Mouse (Mus musculus) hindbrain, embryonic 10.5 days (tissue): ENCODE data around the gene Spg20. TPM values are rescaled to one million over a fixed set of nuclear protein-coding genes. Genes with fewer than 3 reads are reported as not detected.

Experiments
- DNase-seq: peaks from one replicate; pipeline ENCODE4 v3.0.0-alpha.2; 2017; ENCODE audit warnings: low spot score
- H3K27ac ChIP-seq: fragments of 300-500 bp; sonication (generic); 2 replicates; pipeline ENCODE4 v1.5.1; 2016; ENCODE audit warnings: mild to moderate bottlenecking, moderate library complexity
- H3K27me3 ChIP-seq: fragments of 300-500 bp; sonication (generic); 2 replicates; pipeline ENCODE4 v1.6.1; 2016; ENCODE audit warnings: mild to moderate bottlenecking; ENCODE audit not compliant: poor library complexity, insufficient read depth, severe bottlenecking
- H3K36me3 ChIP-seq: fragments of 300-500 bp; sonication (generic); 2 replicates; pipeline ENCODE4 v1.6.1; 2016; ENCODE audit warnings: mild to moderate bottlenecking, moderate library complexity
- H3K4me1 ChIP-seq: fragments of 300-500 bp; sonication (generic); replicated peaks from 2 replicates; pipeline ENCODE4 v1.6.1; 2016; ENCODE audit warnings: mild to moderate bottlenecking
- H3K4me3 ChIP-seq: fragments of 300-500 bp; sonication (generic); 2 replicates; pipeline ENCODE4 v1.5.1; 2016; ENCODE audit warnings: mild to moderate bottlenecking, moderate library complexity
- H3K9me3 ChIP-seq: fragments of 300-500 bp; sonication (generic); 2 replicates; pipeline ENCODE4 v1.6.1; 2016; ENCODE audit warnings: mild to moderate bottlenecking, moderate library complexity
- WGBS: fragments of 180-500 bp; shearing (Covaris S2); methylation state at CpG from one replicate; pipeline ENCODE4 v1.1.7; 2016; 5-methylcytosine and 5-hydroxymethylcytosine counted together
- polyA plus RNA-seq: library from polyadenylated mRNA; unstranded; fragments of >200 nt; fragmentation: Nextera tagmentation; extraction: Ambion mirVana; gene quantifications from 2 replicates; pipeline ENCODE4 v1.2.1, GENCODE M21; 2016

Spg20 gene
- polyA plus RNA-seq, 1 experiment from 2014 or later, result 41.5 TPM

- Histone ChIP-seq H3K27me3 (no peaks in the 10 kb centered on the region), H3K36me3 (no peaks in the 10 kb centered on the region), H3K9me3 (no peaks in the 10 kb centered on the region), H3K4me3 (no peak overlapping the region), H3K4me1 (no peaks in the 10 kb centered on the region), H3K27ac (no peak overlapping the region)
- DNase-seq, result no peak
- WGBS, result 52% methylated on average over 3 of the region's 3 CpGs
These were observed 26.2 kb upstream of the Spg20 start for GRCm38 (mm10) chr3:55085716-55086115.

GRCm38 (mm10) chr3:55086948-55087347, 25.0 kb upstream of the Spg20 start:
- no peaks in the 10 kb centered on the region for H3K4me1 ChIP-seq
- 87% methylated on average over 5 of the region's 5 CpGs for WGBS

GRCm38 (mm10) chr3:55087360-55087759, 24.5 kb upstream of the Spg20 start:
- no peaks in the 10 kb centered on the region for H3K36me3 ChIP-seq
- H3K4me1 ChIP-seq, result no peaks in the 10 kb centered on the region
- no peak overlapping the region for H3K27ac ChIP-seq
- WGBS, result 72% methylated on average over 4 of the region's 4 CpGs
- no peak overlapping the region for H3K4me3 ChIP-seq
- no peaks in the 10 kb centered on the region for H3K9me3 ChIP-seq
- H3K27me3 ChIP-seq, result no peaks in the 10 kb centered on the region
- no peak for DNase-seq

More at GRCm38 (mm10) chr3:55086948-55087347, 25.0 kb upstream of the Spg20 start:
- Histone ChIP-seq H3K27ac (no peak overlapping the region), H3K27me3 (no peaks in the 10 kb centered on the region), H3K4me3 (no peak overlapping the region), H3K9me3 (no peaks in the 10 kb centered on the region), H3K36me3 (no peaks in the 10 kb centered on the region)
- no peak for DNase-seq

GRCm38 (mm10) chr3:55088359-55088758, 23.5 kb upstream of the Spg20 start:
- no peak for DNase-seq
- Histone ChIP-seq H3K36me3 (no peaks in the 10 kb centered on the region), H3K9me3 (no peaks in the 10 kb centered on the region), H3K4me1 (no peaks in the 10 kb centered on the region), H3K27me3 (no peaks in the 10 kb centered on the region), H3K4me3 (no peak overlapping the region), H3K27ac (no peak overlapping the region)
- 75% methylated on average over 4 of the region's 4 CpGs for WGBS

GRCm38 (mm10) chr3:55088843-55089242, 23.1 kb upstream of the Spg20 start:
- Histone ChIP-seq H3K4me1 (no peaks in the 10 kb centered on the region), H3K4me3 (no peak overlapping the region), H3K9me3 (no peaks in the 10 kb centered on the region), H3K36me3 (no peaks in the 10 kb centered on the region), H3K27me3 (no peaks in the 10 kb centered on the region), H3K27ac (no peak overlapping the region)
- WGBS, result 83% methylated on average over 3 of the region's 3 CpGs
- DNase-seq, result no peak

GRCm38 (mm10) chr3:55089291-55089690, 22.6 kb upstream of the Spg20 start:
- no peak overlapping the region for H3K27ac ChIP-seq
- H3K36me3 ChIP-seq, result no peaks in the 10 kb centered on the region
- no peak overlapping the region for H3K4me3 ChIP-seq
- WGBS, result 87% methylated on average over 4 of the region's 4 CpGs
- H3K9me3 ChIP-seq, result no peaks in the 10 kb centered on the region
- no peak for DNase-seq
- H3K4me1 ChIP-seq, result no peaks in the 10 kb centered on the region
- no peaks in the 10 kb centered on the region for H3K27me3 ChIP-seq

- H3K9me3 ChIP-seq, result no peaks in the 10 kb centered on the region
- H3K4me3 ChIP-seq, result no peak overlapping the region
- WGBS, result 91% methylated on average over 1 of the region's 1 CpGs
- H3K27me3 ChIP-seq, result no peaks in the 10 kb centered on the region
- H3K4me1 ChIP-seq, result peaks cover 26% of the 10 kb centered on the region
- DNase-seq, result no peak
- H3K36me3 ChIP-seq, result no peaks in the 10 kb centered on the region
- H3K27ac ChIP-seq, result no peak overlapping the region
These were observed 18.7 kb upstream of the Spg20 start for GRCm38 (mm10) chr3:55093161-55093560.

- Histone ChIP-seq H3K27ac (peak overlapping the region; percentile 83), H3K27me3 (no peaks in the 10 kb centered on the region), H3K36me3 (no peaks in the 10 kb centered on the region), H3K4me3 (peak overlapping the region; percentile 4; the same call in 1 of the 2 replicates), H3K9me3 (no peaks in the 10 kb centered on the region), H3K4me1 (peaks cover 32% of the 10 kb centered on the region)
- 25% methylated on average over 8 of the region's 8 CpGs for WGBS
- DNase-seq, result peak; percentile 70
These were observed 15.8 kb upstream of the Spg20 start for GRCm38 (mm10) chr3:55095968-55096654.

- H3K27ac ChIP-seq, result peak overlapping the region; percentile 83
- no peak for DNase-seq
- H3K36me3 ChIP-seq, result no peaks in the 10 kb centered on the region
- peaks cover 32% of the 10 kb centered on the region for H3K4me1 ChIP-seq
- H3K9me3 ChIP-seq, result no peaks in the 10 kb centered on the region
- 75% methylated on average over 2 of the region's 2 CpGs for WGBS
- H3K4me3 ChIP-seq, result no peak overlapping the region
- H3K27me3 ChIP-seq, result no peaks in the 10 kb centered on the region
These were observed 15.3 kb upstream of the Spg20 start for GRCm38 (mm10) chr3:55096655-55097005.

GRCm38 (mm10) chr3:55097186-55097585, 14.7 kb upstream of the Spg20 start:
- no peaks in the 10 kb centered on the region for H3K36me3 ChIP-seq
- H3K27me3 ChIP-seq, result no peaks in the 10 kb centered on the region
- no peak overlapping the region for H3K4me3 ChIP-seq
- H3K27ac ChIP-seq, result peak overlapping the region; percentile 83
- DNase-seq, result no peak
- H3K4me1 ChIP-seq, result peaks cover 32% of the 10 kb centered on the region
- 78% methylated on average over 2 of the region's 2 CpGs for whole genome bisulfite sequencing
- no peaks in the 10 kb centered on the region for H3K9me3 ChIP-seq

GRCm38 (mm10) chr3:55098014-55098413, 13.9 kb upstream of the Spg20 start:
- Histone ChIP-seq H3K9me3 (no peaks in the 10 kb centered on the region), H3K4me1 (peaks cover 32% of the 10 kb centered on the region), H3K27me3 (no peaks in the 10 kb centered on the region), H3K36me3 (no peaks in the 10 kb centered on the region), H3K27ac (0 out of 2 replicates have a peak overlapping the region, but pooled peaks have one; percentile 45), H3K4me3 (no peak overlapping the region)
- 26% methylated on average over 2 of the region's 2 CpGs for WGBS
- peak; percentile 35 for DNase-seq

- Histone ChIP-seq H3K4me3 (no peak overlapping the region), H3K9me3 (no peaks in the 10 kb centered on the region), H3K27ac (peak overlapping the region; percentile 51; the same call in 1 of the 2 replicates), H3K36me3 (no peaks in the 10 kb centered on the region), H3K4me1 (peaks cover 32% of the 10 kb centered on the region), H3K27me3 (no peaks in the 10 kb centered on the region)
- DNase-seq, result no peak
- WGBS, result 83% methylated on average over 11 of the region's 11 CpGs
These were observed 12.9 kb upstream of the Spg20 start for GRCm38 (mm10) chr3:55098990-55099389.

GRCm38 (mm10) chr3:55101092-55101491, 10.8 kb upstream of the Spg20 start:
- H3K4me1 ChIP-seq, result peaks cover 27% of the 10 kb centered on the region
- no peaks in the 10 kb centered on the region for H3K9me3 ChIP-seq
- no peak overlapping the region for H3K27ac ChIP-seq
- no peak for DNase-seq
- no peaks in the 10 kb centered on the region for H3K27me3 ChIP-seq
- no peaks in the 10 kb centered on the region for H3K36me3 ChIP-seq
- H3K4me3 ChIP-seq, result no peak overlapping the region
